Mouse (Mus musculus) limb, embryonic 14.5 days (tissue): ENCODE data around the gene Nkd1. TPM values are rescaled to one million over a fixed set of nuclear protein-coding genes. Genes with fewer than 3 reads are reported as not detected.
A peak's percentile ranks its signal among the peaks of the same experiment; 100 is the strongest.

Experiments used
- ATAC-seq: fragments of 200-750 bp; cut with Nextera tagmentation; 2 replicates; pipeline ENCODE4 v1.8.0; 2017; ENCODE audit warnings: low read depth, moderate number of reproducible peaks, moderate TSS enrichment; ENCODE audit not compliant: low FRiP score
- DNase-seq: peaks from one replicate; pipeline ENCODE4 v3.0.0-alpha.2; 2015; ENCODE audit warnings: low spot score
- H3K27ac ChIP-seq: fragments of 300-500 bp; sonication (generic); replicated peaks from 2 replicates; pipeline ENCODE4 v1.5.1; 2014; ENCODE audit warnings: low read depth, mild to moderate bottlenecking, low read length, moderate library complexity, mixed read lengths
- H3K27me3 ChIP-seq: fragments of 300-500 bp; sonication (generic); 2 replicates; pipeline ENCODE4 v1.6.1; 2014; ENCODE audit warnings: low read length, mixed read lengths; ENCODE audit not compliant: control insufficient read depth, insufficient read depth
- H3K36me3 ChIP-seq: fragments of 300-500 bp; sonication (generic); 2 replicates; pipeline ENCODE4 v1.6.1; 2014; ENCODE audit warnings: mild to moderate bottlenecking, low read length, moderate library complexity, mixed read lengths; ENCODE audit not compliant: control insufficient read depth, insufficient read depth
- H3K4me1 ChIP-seq: fragments of 300-500 bp; sonication (generic); 2 replicates; pipeline ENCODE4 v1.6.1; 2014; ENCODE audit warnings: antibody characterized with exemption, low read length, mixed read lengths; ENCODE audit not compliant: control insufficient read depth, insufficient read depth
- H3K4me2 ChIP-seq: fragments of 300-500 bp; sonication (generic); replicated peaks from 2 replicates; pipeline ENCODE4 v1.6.1; 2014; ENCODE audit warnings: low read depth, mild to moderate bottlenecking, low read length, moderate library complexity; ENCODE audit not compliant: severe bottlenecking
- H3K4me3 ChIP-seq: fragments of 300-500 bp; sonication (generic); replicated peaks from 2 replicates; pipeline ENCODE4 v1.5.1; 2014; ENCODE audit warnings: low read length
- H3K9ac ChIP-seq: fragments of 300-500 bp; sonication (generic); 2 replicates; pipeline ENCODE4 v1.6.1; 2014; ENCODE audit warnings: mild to moderate bottlenecking, low read depth, low read length, moderate library complexity; ENCODE audit not compliant: severe bottlenecking
- H3K9me3 ChIP-seq: fragments of 300-500 bp; sonication (generic); 2 replicates; pipeline ENCODE4 v1.6.1; 2016; ENCODE audit warnings: low read length; ENCODE audit not compliant: control insufficient read depth
- POLR2A ChIP-seq: fragments of 200-500 bp; IDR thresholded peaks from 2 replicates; pipeline ENCODE4 v1.8.0; 2012; ENCODE audit warnings: inconsistent platforms, mild to moderate bottlenecking, moderate library complexity, borderline replicate concordance; ENCODE audit not compliant: insufficient read depth, insufficient read length; ENCODE audit errors: extremely low read depth
- WGBS: fragments of 180-500 bp; shearing (Covaris S2); extraction: QIAGEN DNeasy Blood & Tissue Kit; methylation state at CpG from one replicate; pipeline ENCODE4 v1.1.7; 2014; 5-methylcytosine and 5-hydroxymethylcytosine counted together
- polyA plus RNA-seq, 2 experiments: library from polyadenylated mRNA; depleted of rRNA in 1 of 2; stranded (reverse) in 1 of 2; unstranded in 1 of 2; fragments of >200 nt; fragmentation: Nextera tagmentation in 1 of 2; extraction: Ambion mirVana in 1 of 2; gene quantifications; 2 replicates each; pipeline versions ENCODE4 v1.2.1 to v1.2.3; 2012 to 2014

Nkd1 gene
- polyA plus RNA-seq, 2 experiments = 48.6 to 53.9 TPM

DNA sequence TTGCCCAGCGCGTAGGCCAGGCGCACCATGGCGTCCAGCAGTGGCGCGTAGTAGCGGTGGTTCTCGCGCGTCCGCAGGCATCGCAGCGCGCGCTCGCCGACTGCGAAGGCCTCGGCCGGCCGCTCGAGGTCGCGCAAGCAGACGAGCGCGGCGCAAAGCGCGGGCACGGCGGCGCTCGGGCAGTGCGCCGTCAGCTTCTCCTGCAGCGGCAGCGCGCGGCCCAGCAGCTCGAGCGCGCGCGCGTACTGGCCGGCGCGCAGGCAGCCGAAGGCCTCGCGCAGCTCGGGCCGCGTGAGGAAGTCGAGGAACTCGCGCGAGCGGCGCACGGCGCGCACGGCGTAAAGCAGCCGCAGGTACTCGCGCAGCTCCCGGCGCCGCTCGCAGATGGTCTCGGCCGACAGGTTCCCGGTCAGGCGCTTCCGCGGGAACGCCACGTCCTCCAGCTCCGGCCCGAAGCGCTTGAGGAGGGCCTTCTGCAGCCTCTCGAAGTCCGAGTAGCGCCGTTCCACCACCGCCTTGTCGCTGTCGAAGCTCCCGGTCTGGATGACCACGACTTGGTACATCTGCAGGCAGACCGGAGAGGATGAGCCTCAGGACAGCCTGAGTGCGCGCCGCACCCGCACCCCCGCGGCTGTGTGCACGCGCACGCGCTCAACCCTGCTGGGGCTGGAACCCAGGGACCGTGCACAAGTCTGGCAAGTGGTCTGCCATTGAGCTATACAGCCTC lies 106.3 kb downstream of the Nkd1 start:
- no peaks in the 10 kb centered on the region for H3K36me3 ChIP-seq
- H3K4me2 ChIP-seq = peak overlapping the region; percentile 83
- WGBS = 1% methylated on average over 73 of the region's 105 CpGs
- peak overlapping the region; percentile 55 for H3K4me3 ChIP-seq
- DNase-seq = peak; percentile 89
- H3K27me3 ChIP-seq = 0 out of 2 replicates have a peak, but pooled peaks cover 6% of the 10 kb centered on the region
- H3K9me3 ChIP-seq = no peaks in the 10 kb centered on the region
- peaks cover 9% of the 10 kb centered on the region for H3K4me1 ChIP-seq
- peak overlapping the region; percentile 52; the same call in 1 of the 2 replicates for H3K27ac ChIP-seq
- 0 out of 2 replicates have a peak, but pooled peaks have one; percentile 43 for TF ChIP-seq POLR2A
- H3K9ac ChIP-seq = peak overlapping the region; percentile 72
- peak; percentile 87 for ATAC-seq

DNA sequence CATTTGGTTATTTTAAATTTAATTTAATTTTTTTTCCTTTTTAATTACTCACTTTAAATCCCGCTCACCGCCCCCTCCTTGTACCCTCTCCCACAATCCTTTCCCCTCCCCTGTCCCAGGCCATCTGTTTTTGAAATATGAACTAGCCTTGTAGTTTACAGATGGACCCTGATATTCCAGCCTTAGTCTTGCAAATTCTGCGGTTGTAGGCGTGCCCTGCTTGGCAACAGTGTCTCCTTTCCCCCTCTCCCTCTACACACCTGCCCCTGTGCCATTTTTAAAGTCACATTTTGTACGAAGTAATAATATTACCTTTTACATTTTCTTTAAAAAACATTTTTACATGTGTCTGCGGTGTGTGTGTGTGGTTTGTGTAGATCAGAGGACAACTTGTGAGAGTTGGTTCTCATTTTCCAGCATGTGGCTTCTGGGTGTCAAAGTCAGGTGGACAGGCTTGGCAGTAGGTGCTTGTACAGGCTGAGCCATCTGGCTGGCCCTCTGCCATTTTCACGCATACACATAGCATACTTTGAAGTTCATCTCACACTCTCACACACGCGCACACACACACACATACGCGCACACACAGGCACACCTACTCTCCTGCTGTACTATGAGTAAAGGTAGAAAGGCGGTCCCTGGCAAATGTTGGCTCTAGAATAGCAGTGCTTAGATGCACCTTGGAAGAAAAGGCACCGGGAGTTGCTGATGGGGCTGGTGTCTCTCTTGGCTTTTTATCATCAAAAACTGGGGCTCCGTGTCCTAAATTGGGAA lies 107.0 kb downstream of the Nkd1 start:
- WGBS = 52% methylated on average over 14 of the region's 14 CpGs
- no peaks in the 10 kb centered on the region for H3K9me3 ChIP-seq
- H3K4me3 ChIP-seq = peak overlapping the region; percentile 55
- H3K27me3 ChIP-seq = 0 out of 2 replicates have a peak, but pooled peaks cover 6% of the 10 kb centered on the region
- H3K4me1 ChIP-seq = peaks cover 9% of the 10 kb centered on the region
- H3K4me2 ChIP-seq = peak overlapping the region; percentile 83
- H3K27ac ChIP-seq = no peak overlapping the region
- no peaks in the 10 kb centered on the region for H3K36me3 ChIP-seq
- DNase-seq (no peak), ATAC-seq (peak; percentile 20; the same call in 1 of the 2 replicates)
- H3K9ac ChIP-seq = peak overlapping the region; percentile 72; the same call in 1 of the 2 replicates
- no peak for TF ChIP-seq POLR2A

DNA sequence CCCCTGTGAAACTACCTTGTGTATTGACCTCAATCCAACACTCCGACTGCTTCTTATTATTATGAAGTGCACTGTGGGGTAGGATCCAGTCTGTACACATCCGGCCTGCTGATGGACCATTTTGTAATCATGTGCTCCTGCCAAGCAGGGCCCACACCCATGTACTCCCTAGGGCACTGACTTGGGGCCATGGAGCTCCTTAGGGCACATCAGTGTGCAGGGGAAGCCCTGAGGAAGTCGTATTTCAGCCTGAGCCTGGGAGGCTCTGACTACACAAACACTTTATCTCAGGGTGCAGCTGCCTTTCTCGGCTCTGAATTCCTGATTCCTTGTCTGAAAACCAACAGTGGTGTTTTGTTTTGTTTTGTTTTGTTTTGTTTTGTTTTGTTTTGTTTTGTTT lies 109.1 kb downstream of the Nkd1 start:
- ATAC-seq (no peak), DNase-seq (no peak)
- no peaks in the 10 kb centered on the region for H3K36me3 ChIP-seq
- 83% methylated on average over 4 of the region's 4 CpGs for WGBS
- H3K9me3 ChIP-seq = no peaks in the 10 kb centered on the region
- no peak overlapping the region for H3K9ac ChIP-seq
- H3K4me3 ChIP-seq = no peak overlapping the region
- no peak overlapping the region for H3K27ac ChIP-seq
- no peak for TF ChIP-seq POLR2A
- 0 out of 2 replicates have a peak, but pooled peaks cover 6% of the 10 kb centered on the region for H3K27me3 ChIP-seq
- no peak overlapping the region for H3K4me2 ChIP-seq
- peaks cover 9% of the 10 kb centered on the region for H3K4me1 ChIP-seq

- peaks cover 9% of the 10 kb centered on the region for H3K4me1 ChIP-seq
- no peak overlapping the region for H3K4me2 ChIP-seq
- DNase-seq (no peak), ATAC-seq (no peak)
- no peaks in the 10 kb centered on the region for H3K36me3 ChIP-seq
- H3K9ac ChIP-seq = no peak overlapping the region
- H3K4me3 ChIP-seq = no peak overlapping the region
- H3K27me3 ChIP-seq = 0 out of 2 replicates have a peak, but pooled peaks cover 6% of the 10 kb centered on the region
- no peaks in the 10 kb centered on the region for H3K9me3 ChIP-seq
- no peak overlapping the region for H3K27ac ChIP-seq
- TF ChIP-seq POLR2A = no peak
Measured at GRCm38 (mm10) chr8:88631081-88631480, 109.9 kb downstream of the Nkd1 start.

- H3K36me3 ChIP-seq = no peaks in the 10 kb centered on the region
- H3K27ac ChIP-seq = no peak overlapping the region
- no peaks in the 10 kb centered on the region for H3K9me3 ChIP-seq
- DNase-seq (no peak), ATAC-seq (no peak)
- 0 out of 2 replicates have a peak, but pooled peaks cover 5% of the 10 kb centered on the region for H3K27me3 ChIP-seq
- no peak overlapping the region for H3K4me2 ChIP-seq
- no peak overlapping the region for H3K9ac ChIP-seq
- no peak overlapping the region for H3K4me3 ChIP-seq
- H3K4me1 ChIP-seq = peaks cover 1% of the 10 kb centered on the region; the same call in 1 of the 2 replicates
- TF ChIP-seq POLR2A = no peak
- 74% methylated on average over 7 of the region's 7 CpGs for WGBS
Measured at GRCm38 (mm10) chr8:88633343-88633765, 112.2 kb downstream of the Nkd1 start.
